Mouse (Mus musculus): Measurements from ENCODE around the gene Iqcj.

- TF ChIP-seq POLR2A (IDR thresholded peaks at IDR 0.05; ENCODE audit: borderline replicate concordance, low read depth, low read length) (no peak), CTCF (IDR thresholded peaks at IDR 0.05; ENCODE audit: low read depth, low read length) (no peak)
Observed at GRCm38 (mm10) chr3:67931181-67931580, 39.2 kb downstream of the Iqcj start.
